Mouse (Mus musculus) kidney, postnatal 14 days (tissue): ENCODE measurements around the gene St6galnac6.

Experiments
- DNase-seq: peaks from one replicate; pipeline ENCODE4 v3.0.0; 2022; ENCODE audit warnings: mixed read lengths

The St6galnac6 gene

DNA sequence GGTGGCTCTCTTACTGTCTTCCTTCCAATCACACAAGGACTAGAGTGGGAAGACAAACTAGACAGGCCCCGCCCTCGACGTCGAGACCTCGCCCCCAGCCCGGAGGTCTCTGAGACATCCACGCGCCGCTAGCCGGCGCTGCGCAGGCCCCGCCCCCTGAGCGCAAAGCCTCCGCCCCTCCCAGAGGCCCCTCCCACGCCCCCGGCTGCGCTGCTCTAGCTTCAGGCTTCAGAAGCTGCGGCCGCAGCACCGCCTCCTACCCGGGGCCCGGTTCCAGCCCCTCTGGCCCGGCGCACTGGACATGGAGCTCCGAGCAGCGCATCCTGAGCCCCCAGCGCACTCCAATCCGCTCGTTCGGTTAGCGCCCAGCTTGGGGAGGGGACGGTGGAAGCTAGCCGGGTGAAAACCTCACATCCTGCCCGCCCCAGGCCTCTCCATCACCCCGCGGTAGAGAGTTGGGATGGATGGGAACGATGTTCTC is 12.6 kb upstream of the St6galnac6 start, which contains the start of gene St6galnac4:
Gene St6galnac4 (plus strand): TSS at position 225 of the 481 bp plus-strand sequence.
- DNase-seq: peak; percentile 94

DNA sequence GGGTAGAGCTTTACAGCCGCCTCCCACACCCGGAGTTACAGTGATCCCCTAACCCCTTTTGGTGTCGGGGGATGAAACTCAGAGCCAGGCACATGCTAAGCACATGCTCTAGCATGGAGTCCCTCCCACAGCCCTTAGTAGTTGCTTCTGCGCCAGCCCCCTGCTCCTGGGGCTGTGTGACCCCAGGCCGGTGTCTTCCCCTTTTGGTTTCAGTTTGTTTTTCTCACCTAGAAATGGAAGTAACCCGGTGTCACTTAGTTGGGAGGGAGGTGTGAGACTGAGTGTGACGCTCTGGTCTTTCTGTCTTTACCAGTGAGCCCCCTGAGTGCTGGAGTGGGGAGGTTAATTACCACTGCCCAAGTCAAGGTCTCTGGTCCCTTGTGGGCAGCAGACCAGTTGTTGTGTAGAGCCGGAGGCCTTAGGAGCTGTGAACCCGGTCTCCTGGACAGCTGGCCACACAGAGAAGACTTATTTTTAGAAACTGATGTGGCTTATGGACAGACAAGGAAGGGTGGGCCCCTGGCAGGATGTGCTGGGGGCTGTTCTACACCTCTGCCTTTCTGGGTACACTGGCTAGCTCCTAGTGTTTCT is 11.7 kb upstream of the St6galnac6 start:
- DNase-seq: peak; percentile 41

DNA sequence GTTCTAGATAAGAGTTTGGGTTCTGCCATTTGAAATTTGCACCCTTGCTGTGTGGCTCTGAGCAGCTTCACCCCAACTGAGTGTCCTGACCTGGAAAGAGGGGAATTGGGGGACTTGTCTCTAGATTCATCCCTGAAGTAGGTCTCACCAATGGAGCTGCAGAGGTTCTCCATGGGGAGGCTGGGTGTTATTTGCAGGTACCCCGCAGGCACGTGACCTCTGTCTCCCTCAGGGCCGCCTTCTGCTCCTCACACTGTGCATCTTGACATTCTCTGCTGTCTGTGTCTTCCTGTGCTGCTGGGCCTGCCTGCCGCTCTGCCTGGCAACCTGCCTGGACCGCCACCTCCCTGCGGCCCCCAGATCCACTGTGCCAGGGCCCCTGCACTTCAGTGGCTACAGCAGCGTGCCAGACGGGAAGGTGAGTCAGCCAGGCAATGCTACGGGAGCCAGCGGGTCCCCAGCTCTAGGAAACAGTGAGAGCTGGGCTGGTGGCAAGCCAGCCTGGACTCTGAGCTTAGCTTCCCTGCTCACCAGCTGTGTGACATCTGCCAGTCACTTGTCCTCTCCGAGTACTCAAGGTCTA is 10.2 kb upstream of the St6galnac6 start:
- DNase-seq: peak; percentile 76

DNA sequence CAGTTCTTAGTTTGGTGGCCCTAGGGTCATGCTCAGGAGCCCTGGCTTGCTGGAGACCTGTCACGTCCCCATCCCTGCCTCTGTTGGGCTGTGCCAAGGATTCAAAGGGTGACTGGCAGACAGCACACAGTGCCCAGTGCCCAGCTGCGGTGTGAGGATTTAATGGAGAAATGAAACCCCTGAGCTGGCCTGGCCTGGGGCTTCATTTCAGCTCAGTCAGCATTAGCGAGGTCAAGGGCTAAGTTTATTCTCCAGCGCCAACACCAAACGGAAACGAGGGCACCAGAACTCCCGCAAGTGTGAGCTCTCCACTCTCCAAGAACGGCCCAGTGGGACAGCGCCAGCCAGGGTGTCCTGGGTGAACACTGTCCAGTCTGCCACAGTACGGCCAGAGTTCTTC is 9.3 kb upstream of the St6galnac6 start:
- no peak for DNase-seq

DNA sequence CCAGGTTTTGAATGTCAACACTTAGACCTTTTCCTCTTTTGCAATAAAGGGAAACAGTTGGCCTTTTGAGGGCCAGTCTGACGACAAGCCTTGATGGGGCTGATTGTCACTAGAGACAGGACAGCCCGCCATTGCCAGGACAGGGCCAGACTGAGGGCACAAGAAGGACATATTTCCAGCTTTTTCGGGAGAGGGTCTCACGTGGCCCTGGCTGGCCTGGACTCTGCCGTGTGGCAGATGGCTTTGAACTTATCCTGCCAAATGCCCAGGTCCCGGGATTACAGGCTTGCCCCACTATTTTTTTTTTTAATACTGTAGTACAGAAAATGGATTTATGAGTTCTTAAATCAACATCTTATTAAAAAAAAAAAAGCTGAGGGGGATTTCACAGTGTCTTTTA is 8.3 kb upstream of the St6galnac6 start:
- no peak for DNase-seq

DNA sequence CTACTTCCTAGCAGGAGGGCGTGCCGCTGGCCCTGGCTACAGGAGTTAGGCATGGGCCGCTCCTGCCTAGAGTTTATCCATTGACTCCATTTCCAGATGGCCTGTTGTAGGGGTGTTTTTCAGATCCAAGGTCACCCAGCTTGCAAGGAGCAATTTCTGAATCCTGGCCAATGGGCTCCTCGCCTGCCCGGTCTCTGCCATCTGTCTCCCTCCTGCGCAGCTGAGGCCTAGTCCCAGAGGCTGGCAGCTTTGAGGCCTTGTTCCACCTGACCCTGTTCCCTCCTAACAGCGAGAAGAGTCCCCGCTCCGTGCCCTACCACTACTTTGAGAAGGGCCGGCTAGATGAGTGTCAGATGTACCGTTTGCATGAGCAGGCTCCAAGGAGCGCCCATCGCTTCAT is 2.8 kb upstream of the St6galnac6 start:
- no peak for DNase-seq

DNA sequence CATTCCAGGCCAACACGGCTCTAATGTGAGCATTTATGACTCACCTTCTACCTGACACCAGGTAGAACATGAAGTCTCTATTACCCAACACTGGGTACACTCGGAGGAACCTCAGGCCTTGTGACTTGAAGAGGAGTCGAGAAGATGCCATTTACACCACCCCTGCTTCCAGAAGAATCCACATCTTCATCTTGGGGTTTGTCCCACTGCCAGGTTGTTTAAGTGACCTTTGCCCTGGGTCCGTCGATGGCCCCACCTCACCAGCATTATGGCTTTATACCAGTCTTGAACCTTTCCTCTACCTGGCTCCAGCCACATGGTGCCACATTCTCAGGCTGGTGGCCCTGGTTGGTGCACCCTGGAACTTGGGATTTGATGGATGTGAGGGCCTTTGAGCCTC is 2.3 kb upstream of the St6galnac6 start:
- no peak for DNase-seq

DNA sequence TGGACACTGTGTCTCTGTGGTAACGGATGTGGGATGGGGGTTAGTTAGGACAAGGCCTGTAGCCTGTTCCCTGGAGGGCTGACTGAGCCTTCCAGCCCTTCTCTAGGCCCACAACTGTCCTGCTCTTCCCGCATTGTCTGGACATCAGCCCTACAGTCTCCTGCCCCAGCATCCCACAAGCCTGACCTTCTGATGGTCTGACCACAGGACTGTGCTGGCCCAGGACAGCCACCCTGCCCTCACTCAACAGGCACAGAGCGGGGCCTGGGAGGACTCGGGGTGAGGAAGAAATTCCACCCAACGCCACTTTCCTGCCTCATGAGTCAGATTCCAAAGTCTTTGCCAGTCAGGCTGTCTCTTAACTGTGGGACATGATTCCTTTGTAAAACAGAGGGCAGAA is 1.8 kb upstream of the St6galnac6 start:
- DNase-seq: no peak

DNA sequence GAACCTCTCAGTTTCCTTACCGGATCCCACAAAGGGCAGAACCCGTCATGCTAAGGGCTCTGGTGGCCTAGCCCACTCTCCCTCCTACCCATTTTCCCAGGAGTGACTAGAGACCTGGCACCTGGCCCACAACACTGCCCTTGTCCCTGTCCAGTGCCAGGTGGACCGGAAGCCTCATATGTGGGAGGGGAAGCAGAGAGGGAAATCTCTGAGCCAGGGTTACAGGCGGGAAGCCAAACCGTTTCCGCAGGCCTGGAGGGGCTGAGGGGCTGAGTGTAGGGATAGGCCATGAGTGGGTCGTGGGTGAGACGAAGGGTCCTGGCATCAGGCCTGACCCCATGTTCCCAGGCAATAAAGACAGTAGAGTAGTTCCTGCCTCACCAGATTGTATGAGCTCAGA is 1.0 kb upstream of the St6galnac6 start:
- DNase-seq: peak; percentile 67

DNA sequence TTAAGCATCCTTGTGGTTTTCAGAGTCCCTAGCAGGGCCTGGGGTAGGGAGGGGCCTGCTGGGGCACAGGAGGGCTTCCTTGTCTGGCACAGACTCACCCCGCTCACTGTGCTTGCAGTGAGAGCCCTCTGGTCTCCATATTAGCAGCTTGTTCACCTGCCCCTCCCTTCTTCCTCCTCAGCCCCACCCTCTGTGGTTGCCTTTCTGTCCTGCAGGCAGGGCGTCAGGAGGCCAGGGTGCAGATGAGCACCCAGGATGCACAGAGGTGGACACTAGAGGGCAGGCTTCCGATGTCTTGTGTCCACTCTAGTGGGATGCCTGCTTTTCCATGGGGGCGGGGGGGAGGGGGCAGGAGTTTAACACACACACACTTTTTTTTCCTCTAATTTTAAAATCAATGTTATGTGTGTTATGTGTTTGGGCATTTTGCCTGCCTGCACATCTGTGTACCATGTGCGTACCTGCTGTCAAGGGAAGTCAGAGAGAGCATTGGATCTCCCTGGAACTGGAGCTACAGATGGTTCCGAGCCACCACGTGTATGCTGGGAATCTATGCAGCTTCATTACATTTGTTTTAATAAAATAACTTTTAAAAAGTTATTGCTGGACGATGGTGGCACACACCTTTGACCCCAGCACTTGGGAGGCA is 2.0 kb downstream of the St6galnac6 start:
- peak; percentile 36 for DNase-seq

DNA sequence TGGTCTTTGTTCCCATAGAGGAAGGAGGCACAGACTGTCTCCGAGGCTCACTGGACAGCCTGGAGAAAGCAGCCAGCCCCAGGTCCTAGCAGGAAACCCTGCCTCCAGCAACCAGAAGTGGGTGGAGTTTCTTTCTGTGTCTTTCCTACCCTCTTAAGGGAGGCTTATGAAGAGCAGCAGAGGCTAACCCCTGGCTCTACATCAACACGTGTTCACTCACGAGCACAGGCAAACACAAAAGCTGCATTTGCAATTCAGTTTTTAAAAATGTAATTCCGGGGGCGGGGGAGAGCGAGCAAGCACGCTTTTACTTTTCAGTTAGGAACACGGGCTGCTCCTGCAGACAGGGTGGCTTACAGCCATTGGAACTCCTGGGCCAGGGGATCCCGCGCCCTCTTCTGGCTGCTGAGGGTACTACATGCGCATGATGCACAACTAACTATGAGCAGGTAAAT is 3.1 kb downstream of the St6galnac6 start:
- peak; percentile 91 for DNase-seq

DNA sequence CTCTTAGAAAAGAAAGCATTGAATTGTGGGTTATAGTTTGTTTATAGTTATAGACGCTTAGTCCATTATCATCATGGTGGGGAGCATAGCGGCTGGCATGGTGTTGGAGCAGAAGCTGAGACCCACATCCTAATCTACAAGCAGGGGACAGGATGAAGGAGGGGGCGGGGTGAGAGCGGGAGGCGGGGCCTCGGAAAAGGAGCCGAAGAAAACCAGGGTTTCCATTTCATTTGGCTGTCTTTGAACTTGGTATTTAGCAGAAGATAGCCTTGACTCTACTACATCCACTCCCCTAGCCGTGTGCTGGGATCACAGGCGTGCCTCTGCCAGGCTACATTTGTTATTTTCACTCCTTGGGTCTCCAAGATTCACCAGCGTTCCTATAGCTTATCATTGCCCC is 5.1 kb downstream of the St6galnac6 start:
- DNase-seq: no peak

DNA sequence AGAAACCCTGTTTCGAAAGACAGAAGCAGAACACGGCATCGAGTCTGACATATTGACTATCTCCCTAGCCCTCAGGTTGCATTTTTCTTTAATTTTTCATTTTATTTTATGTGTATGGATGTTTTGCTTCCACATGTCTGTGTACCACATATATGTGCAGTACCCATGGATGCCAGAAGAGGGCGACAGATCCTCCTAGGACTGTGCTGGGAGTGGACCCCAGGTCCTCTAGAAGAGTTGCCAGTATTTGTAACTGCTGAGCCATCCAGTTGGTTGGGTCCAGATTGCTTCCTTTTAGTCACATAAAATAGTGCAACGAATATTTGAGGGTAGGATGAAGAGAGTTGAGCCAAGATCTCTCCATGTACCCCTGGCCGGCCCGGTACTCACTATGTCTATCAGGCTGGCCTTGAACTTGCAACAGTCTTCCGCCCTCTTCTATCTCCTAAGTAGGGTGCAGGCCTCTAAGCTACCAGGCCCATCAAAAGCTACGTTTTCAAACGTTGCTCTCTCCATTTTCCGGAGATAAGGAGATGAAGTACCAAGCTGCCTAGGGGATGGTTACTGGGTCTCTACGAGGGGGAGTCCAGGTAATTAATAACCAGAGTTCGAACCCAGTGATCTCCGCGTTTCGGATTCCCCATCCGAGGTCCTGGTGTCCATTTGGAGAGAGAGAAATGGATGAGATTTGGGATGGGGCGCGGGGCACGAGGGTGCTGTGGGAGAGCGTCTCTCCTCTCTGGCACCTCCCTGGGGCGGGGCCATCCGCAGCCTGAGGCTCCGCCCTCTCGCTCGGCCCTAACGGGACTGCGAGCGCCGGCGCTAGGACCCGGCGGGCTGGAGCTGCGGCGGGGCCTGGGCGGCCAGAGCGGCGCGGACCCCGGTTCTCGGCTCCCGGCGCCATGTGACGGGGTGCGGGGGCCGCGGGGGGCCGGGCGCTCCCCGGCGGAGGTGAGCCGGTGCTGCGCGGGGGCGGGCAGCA is 6.9 kb downstream of the St6galnac6 start:
- peak; percentile 89 for DNase-seq

DNA sequence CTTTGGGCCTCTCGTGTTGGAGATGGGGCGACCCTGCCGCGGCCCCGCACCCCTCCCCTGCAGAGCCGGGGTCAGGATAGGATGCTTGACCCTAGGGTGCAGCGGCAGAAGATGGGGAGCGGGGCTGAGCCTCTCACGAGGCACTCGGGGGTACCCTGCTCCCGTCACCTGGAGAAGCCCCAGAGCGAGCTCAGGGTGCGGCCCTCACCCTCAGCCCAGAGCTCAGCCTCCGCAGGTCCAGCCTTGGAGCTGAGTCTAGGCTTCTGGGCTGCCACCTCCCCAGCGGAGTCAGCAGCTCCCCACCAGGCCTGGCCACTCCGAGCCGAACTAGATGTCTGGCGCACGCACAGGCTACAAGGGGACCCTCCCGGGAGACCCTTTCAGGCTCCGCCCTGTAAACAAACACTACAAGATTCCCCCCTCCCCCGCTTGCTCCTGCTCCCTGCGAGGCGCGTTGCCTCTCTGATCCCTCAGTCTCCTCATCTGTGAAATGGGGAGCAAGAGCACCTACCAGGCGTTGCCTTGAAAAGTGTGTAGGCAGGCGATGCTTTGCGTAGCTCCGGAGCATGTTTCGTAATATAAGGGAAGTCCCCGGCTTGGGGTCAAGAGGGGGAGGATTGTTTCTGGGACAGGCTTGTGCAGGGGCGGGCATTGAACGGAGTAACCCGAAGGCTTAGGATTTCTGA is 7.9 kb downstream of the St6galnac6 start:
- DNase-seq: peak; percentile 40

DNA sequence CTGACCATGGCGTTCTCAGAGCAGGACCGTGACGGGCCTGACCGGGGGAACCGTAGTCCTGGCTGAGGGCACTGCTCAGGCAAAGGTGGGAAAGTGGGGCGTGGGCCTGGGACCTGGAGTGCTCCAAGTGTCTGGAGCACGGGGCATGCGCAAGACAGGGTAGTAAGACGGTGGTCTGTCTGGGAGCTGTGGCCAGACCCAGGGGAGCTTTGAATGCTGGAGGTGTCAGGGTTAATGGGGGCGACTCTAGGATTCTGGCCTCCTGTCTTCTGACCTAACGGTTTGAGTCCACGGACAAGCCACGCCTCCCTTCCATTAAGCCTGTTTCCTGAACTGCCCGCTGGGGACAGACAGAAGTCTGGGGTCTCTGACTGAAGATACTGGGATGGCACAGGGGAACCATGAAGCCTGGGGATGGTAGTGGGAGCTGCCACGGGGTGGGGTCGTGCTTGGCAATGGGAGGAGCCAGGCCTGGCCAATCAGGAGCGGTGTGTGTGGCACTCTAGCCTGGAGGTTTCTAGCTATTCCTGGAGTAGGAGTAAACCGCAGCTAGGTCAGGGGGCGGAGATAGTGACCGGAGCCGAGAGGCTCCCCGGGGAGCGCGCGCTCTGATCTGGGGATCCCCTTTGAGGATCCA is 8.8 kb downstream of the St6galnac6 start:
- peak; percentile 66 for DNase-seq

DNA sequence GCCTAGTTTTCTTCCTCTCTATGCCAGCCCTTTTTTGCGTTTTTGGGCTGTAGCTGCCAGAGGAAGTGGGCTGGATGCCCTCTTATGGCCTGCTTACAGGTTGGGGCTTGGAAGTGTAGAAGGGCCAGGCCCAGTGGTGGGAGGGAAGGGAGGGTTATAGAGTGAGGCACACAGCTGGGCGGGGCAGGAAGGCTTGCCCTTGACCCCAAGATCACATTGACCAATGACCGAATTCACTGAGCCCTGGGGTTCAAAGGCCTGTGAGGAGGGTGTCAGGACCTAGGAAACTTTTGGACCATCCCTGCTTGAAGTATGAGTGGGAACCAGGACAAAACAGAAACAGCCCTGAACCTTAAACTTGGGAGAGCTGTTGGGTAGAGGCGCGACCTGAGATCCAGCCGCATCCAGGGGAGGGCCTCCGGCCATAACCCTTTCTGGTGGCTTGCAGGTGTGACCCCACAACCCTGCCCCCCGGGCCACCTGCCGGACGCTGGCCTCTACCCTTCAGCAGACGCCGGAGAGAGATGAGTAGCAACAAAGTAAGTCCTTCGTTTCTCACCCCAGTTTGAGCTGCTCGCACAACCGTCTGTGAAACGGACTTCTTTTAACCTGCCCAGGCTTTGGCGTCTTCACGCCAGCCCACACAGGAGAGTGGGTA is 9.4 kb downstream of the St6galnac6 start:
- no peak for DNase-seq

DNA sequence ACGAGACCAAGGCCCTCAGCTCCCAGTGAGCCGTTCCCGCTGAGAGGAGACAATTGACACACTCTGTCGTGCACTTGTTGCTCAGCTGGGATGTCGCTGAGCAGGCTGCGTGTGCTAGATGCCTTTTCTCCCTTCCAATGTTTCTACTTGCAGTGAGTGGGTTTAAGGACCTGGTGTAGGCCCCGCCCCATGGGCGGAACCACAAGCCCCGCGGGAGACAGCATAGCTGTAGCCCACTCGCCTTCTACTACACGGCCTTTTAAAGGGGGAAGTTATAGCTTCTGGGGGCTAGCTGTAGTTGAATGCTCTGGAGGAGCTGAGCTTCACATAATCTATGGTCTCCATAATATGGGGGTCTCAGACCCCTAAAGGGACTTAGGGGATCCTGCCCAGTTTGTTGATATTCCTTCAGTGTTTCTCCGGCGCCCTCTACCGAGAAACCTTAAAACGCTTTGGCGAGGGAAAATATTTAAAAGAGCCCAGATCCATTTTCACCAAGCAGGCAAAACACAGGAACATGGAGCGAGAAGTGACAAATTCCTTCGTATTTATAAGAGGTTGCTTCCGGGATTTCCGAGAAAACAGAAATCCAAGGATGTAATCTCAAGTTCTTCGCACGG is 11.2 kb downstream of the St6galnac6 start:
- peak; percentile 62 for DNase-seq

DNA sequence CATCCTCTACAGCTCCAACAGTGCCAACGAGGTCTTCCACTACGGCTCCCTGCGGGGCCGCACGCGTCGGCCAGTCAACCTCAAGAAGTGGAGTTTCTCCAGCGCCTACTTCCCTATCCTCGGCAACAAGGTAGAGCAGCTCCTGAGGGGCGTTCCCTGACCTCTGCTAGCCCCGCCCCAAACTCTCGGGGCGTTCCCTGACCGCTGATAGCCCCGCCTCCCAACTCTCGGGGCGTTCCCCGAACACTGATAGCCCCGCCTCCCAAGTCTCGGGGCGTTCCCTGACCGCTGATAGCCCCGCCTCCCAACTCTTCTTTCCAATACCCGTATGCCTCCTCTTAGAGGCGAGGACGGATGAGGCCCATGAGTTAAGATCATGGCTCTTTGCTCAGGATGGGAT is 12.8 kb downstream of the St6galnac6 start:
- no peak for DNase-seq

DNA sequence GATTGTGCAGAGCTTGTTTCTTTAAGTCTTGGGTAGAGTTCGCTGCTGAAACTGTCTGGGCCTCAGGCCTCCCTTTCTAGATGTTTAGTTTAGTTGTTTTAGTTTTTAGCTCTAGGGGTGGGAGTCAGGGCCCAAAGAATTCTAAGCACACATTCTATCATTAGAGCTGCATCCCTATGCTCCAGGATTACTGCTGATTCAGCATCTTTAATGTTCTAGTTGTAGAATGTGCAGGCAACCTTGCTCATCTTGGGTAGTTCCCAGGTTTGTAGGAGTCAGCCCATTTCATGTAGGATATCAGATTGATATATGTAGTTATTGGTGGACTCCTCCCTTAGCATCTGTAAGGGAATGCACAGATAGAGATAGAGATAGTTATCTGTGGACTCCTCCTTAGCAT is 17.6 kb downstream of the St6galnac6 start:
- no peak for DNase-seq

DNA sequence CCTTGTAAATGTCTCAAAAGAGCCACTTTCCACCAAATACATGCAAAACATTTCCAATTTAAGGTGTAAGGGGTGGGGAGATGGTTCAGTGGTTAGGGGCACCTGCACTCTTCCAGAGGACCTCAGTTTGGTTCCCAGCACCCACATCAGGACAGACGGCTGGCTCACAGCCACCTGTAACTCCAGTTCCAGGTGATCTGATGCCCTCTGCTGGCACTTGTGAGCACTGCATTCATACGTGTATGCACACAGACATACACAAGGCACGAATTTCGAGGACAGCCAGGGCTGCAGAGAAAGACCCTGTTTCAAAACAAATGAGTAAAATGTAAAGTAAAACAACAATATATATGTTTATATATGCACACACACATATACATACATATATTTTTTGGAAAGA is 18.1 kb downstream of the St6galnac6 start:
- no peak for DNase-seq

DNA sequence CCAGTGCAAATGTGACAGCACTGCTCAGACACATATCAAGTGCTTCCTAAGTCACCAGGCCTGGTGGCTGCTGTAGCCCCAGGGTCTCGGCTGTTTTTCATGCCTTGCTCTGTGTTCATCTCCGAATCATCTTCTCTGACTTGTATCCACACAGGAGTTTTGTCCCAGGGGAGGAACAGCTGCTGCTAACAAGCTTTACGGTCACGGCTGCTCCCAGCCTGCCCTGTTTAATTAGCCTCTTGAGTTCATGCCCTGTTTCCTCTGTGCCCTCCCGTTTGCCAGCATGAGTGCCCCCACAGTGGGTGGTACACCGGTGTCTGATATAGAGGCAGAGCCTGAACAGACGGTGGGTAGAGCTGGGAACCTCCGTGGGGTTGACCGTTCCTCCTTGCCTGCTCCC is 18.5 kb downstream of the St6galnac6 start:
- no peak for DNase-seq
